Mouse (Mus musculus) kidney, adult 2 months (tissue): ENCODE results near the gene Gm17364.

Experiments used
- CTCF ChIP-seq: fragments of 200-500 bp; conservative IDR thresholded peaks from 2 replicates; pipeline ENCODE4 v1.5.1; 2011; ENCODE audit warnings: low read depth, mild to moderate bottlenecking, control low read depth, low read length, moderate library complexity, mixed read lengths; ENCODE audit not compliant: insufficient read depth, insufficient read length
- POLR2A ChIP-seq: fragments of 200-500 bp; IDR thresholded peaks from one replicate; pipeline ENCODE4 v1.6.1; 2011; ENCODE audit warnings: low read depth, low read length, control low read depth

- TF ChIP-seq POLR2A (no peak), CTCF (no peak)
Measured at GRCm38 (mm10) chr13:41291466-41291974, 17.7 kb upstream of the Gm17364 start.
